ENCODE assay signal across 31 mouse cellular contexts in the genomic region with DNA sequence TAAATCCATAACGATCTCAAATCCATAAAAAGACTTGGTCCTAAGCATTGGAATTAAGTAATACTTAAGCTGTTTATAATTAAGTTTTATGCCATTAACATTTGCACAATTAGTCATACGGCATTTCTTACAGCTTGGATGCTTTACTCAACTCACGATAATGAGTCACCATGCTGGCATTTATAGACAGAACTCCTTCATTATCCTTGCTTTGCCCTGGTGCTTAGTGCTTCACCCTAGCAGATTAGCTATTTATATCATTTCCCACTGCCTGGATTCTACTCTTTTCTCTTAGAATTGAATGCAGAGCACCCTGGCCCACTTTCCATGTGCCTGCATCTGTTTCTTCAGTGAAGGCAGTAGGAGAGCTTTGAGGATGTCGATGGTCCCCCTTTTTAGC. TPM values are rescaled to one million over a fixed set of nuclear protein-coding genes. Genes with fewer than 3 reads are reported as not detected.
DNase-seq lines count a peak whose midpoint lies in the region; TF ChIP-seq lines count a peak whose summit lies in the region.
"Had no signal": no experiment of that assay in that cellular context is flagged by ENCODE, and none has a peak within 500 bp of the region (broad histone marks: within the 10 kb centered on the region; RNA-seq: fewer than 3 reads in every experiment).

No protein-coding gene starts in this region.

- no peak for TF ChIP-seq CTCF in heart, adult 2 months (IDR thresholded peaks at IDR 0.05)
- no peak for TF ChIP-seq CTCF in bone marrow macrophage, adult 2 months (IDR thresholded peaks at IDR 0.05; ENCODE audit: low read depth, low read length)

- 47% methylated on average over 4 of the region's 4 CpGs for WGBS in heart, adult 2 months

- no peak overlapping the region for H3K4me3 ChIP-seq in heart, adult 2 months
- H3K4me3 ChIP-seq in bone marrow macrophage, adult 2 months (ENCODE audit: insufficient read depth, low read length) = peak overlapping the region; percentile 27; the same call in 1 of the 2 replicates
- H3K4me3 ChIP-seq: embryonic facial prominence, embryonic 13.5 days; hindbrain, embryonic 15.5 days; intestine, embryonic 15.5 days; limb, embryonic 10.5 days had no signal

- H3K27ac ChIP-seq in heart, adult 2 months = peak overlapping the region; percentile 81
- H3K27ac ChIP-seq in bone marrow macrophage, adult 2 months (ENCODE audit: insufficient read depth, low read depth, low read length) = peak overlapping the region; percentile 88
- H3K27ac ChIP-seq: embryonic facial prominence, embryonic 13.5 days; hindbrain, embryonic 15.5 days; intestine, embryonic 15.5 days; limb, embryonic 10.5 days had no signal

- TF ChIP-seq EP300 in heart, adult 2 months (IDR thresholded peaks at IDR 0.05; ENCODE audit: insufficient read depth, low read depth, low read length) = no peak

- H3K36me3 ChIP-seq in heart, adult 2 months (ENCODE audit: control insufficient read depth, insufficient read depth, low read length) = peaks cover 15% of the 10 kb centered on the region
- H3K36me3 ChIP-seq: embryonic facial prominence, embryonic 13.5 days; G1E; hindbrain, embryonic 15.5 days; intestine, embryonic 15.5 days; limb, embryonic 10.5 days had no signal

- no peak for TF ChIP-seq POLR2A in heart, adult 2 months (IDR thresholded peaks at IDR 0.05; ENCODE audit: insufficient read depth, low read depth, low read length)
- no peak for TF ChIP-seq POLR2A in bone marrow macrophage, adult 2 months (IDR thresholded peaks at IDR 0.05; ENCODE audit: borderline replicate concordance, low read depth, low read length)

- DNase-seq in heart, adult 2 months = no peak
- no peak for DNase-seq in heart, postnatal 10 days
- DNase-seq in 3134 (ENCODE audit: extremely low read depth, insufficient read length, low spot score) = peak; percentile 58
- peak; percentile 15 for DNase-seq in 416B (ENCODE audit: low read depth)
- DNase-seq in thymus, postnatal 10 days (ENCODE audit: low spot score in 2 of 2) = no peak
- DNase-seq in liver = no peak
- DNase-seq in kidney, adult 18-20 months = no peak
- DNase-seq: adrenal gland, adult 2 months; cerebellum, postnatal 10 days; gastrocnemius, postnatal 14 days; kidney, postnatal 36 days; layer of hippocampus, adult 9-11 months; lung, postnatal 4 days; right cerebral cortex, postnatal 14 days; thymus, adult 18-20 months had no signal

- H3K79me2 ChIP-seq in heart, adult 2 months (replicated peaks; ENCODE audit: control insufficient read depth, insufficient read depth, low read length) = no peaks in the 10 kb centered on the region; the same call in 1 of the 2 replicates

- no peaks in the 10 kb centered on the region for H3K27me3 ChIP-seq in heart, adult 2 months (ENCODE audit: control insufficient read depth, insufficient read depth, low read length)
- H3K27me3 ChIP-seq: embryonic facial prominence, embryonic 13.5 days; hindbrain, embryonic 15.5 days; intestine, embryonic 15.5 days had no signal

- H3K4me1 ChIP-seq in heart, adult 2 months (ENCODE audit: control insufficient read depth, insufficient read depth, low read length) = peaks cover 12% of the 10 kb centered on the region
- H3K4me1 ChIP-seq in bone marrow macrophage, adult 2 months (ENCODE audit: control insufficient read depth, insufficient read depth, low read length) = peaks cover 46% of the 10 kb centered on the region
- H3K4me1 ChIP-seq: embryonic facial prominence, embryonic 13.5 days; hindbrain, embryonic 15.5 days; intestine, embryonic 15.5 days; limb, embryonic 10.5 days had no signal

- intact Hi-C loops in heart, adult 2 months (cut with DNase I) = no loop called here
- intact Hi-C loops in heart, postnatal 10 days (cut with DNase I) = no loop called here

- H3K9ac ChIP-seq in heart, adult 2 months (ENCODE audit: low read depth, low read length) = no peak overlapping the region
- H3K9ac ChIP-seq: embryonic facial prominence, embryonic 13.5 days; hindbrain, embryonic 15.5 days; intestine, embryonic 15.5 days; lung, embryonic 14.5 days had no signal

RNA-seq across cellular contexts. Expression of a gene that starts 7.3 kb away (rescaled TPM):
- total RNA-seq in heart, adult 2 months (2021) = 1 to 10 TPM in 1 of 2 experiments, under 1 TPM in 1; 0.73 to 1.5 TPM
- polyA plus RNA-seq in heart, adult 2 months (2012; rRNA removed) = 0.70 and 0.80 TPM in 2 replicates
- total RNA-seq in heart, postnatal 10 days (2021) = under 1 TPM in 1 of 2 experiments, not detected in 1; 0.43 TPM
- polyA plus RNA-seq in bone marrow macrophage, adult 2 months (2012; ENCODE audit: insufficient read depth, insufficient read length, missing spikeins) = not detected in 2 replicates
- total RNA-seq: G1E; left cerebral cortex, adult 8-10 months had no signal
- polyA plus RNA-seq: adrenal gland, adult 2 months; embryonic facial prominence, embryonic 13.5 days; frontal cortex, adult 2 months; G1E; hindbrain, embryonic 15.5 days; intestine, embryonic 15.5 days; kidney, embryonic 14.5 days; limb, embryonic 10.5 days; liver, embryonic 11.5 days; lung, embryonic 14.5 days; midbrain, embryonic 11.5 days; neural tube, embryonic 14.5 days; spleen, adult 2 months; stomach, embryonic 14.5 days had no signal

RNA-seq across cellular contexts. Expression of a gene that starts 18.0 kb away (rescaled TPM):
- total RNA-seq in heart, adult 2 months (2021) = 1,000 to 10,000 TPM in 1 of 2 experiments, 100 to 1,000 TPM in 1; 956 to 1,050 TPM
- polyA plus RNA-seq in heart, adult 2 months (2012; rRNA removed) = 1,635 and 1,968 TPM in 2 replicates
- total RNA-seq in heart, postnatal 10 days (2021) = 100 to 1,000 TPM; 775 to 820 TPM
- polyA plus RNA-seq in bone marrow macrophage, adult 2 months (2012; ENCODE audit: insufficient read depth, insufficient read length, missing spikeins) = 2,557 and 2,597 TPM in 2 replicates

RNA-seq across cellular contexts. Expression of a gene that starts 22.6 kb away (rescaled TPM):
- not detected for total RNA-seq in heart, adult 2 months (2021)
- polyA plus RNA-seq in heart, adult 2 months (2012; rRNA removed) = 0.82 and 2.2 TPM in 2 replicates
- total RNA-seq in heart, postnatal 10 days (2021) = 1 to 10 TPM; 2.3 to 4.0 TPM
- not detected in 2 replicates for polyA plus RNA-seq in bone marrow macrophage, adult 2 months (2012; ENCODE audit: insufficient read depth, insufficient read length, missing spikeins)
- total RNA-seq: adrenal gland, adult 2 months; G1E; gastrocnemius, postnatal 14 days; left cerebral cortex, adult 8-10 months had no signal
- polyA plus RNA-seq: adrenal gland, adult 2 months; embryonic facial prominence, embryonic 13.5 days; frontal cortex, adult 2 months; G1E; hindbrain, embryonic 15.5 days; intestine, embryonic 15.5 days; kidney, embryonic 14.5 days; limb, embryonic 10.5 days; liver, embryonic 11.5 days; lung, embryonic 14.5 days; midbrain, embryonic 11.5 days; neural tube, embryonic 14.5 days; spleen, adult 2 months; stomach, embryonic 14.5 days had no signal

RNA-seq across cellular contexts. Expression of a gene that starts 37.6 kb away (rescaled TPM):
- not detected for total RNA-seq in heart, adult 2 months (2021)
- polyA plus RNA-seq in heart, adult 2 months (2012; rRNA removed) = not detected in 2 replicates
- total RNA-seq in heart, postnatal 10 days (2021) = not detected
- not detected in 2 replicates for polyA plus RNA-seq in bone marrow macrophage, adult 2 months (2012; ENCODE audit: insufficient read depth, insufficient read length, missing spikeins)
- total RNA-seq: adrenal gland, adult 2 months; gastrocnemius, postnatal 14 days; heart, postnatal 25 days; left cerebral cortex, adult 8-10 months had no signal
- polyA plus RNA-seq: adrenal gland, adult 2 months; embryonic facial prominence, embryonic 13.5 days; frontal cortex, adult 2 months; G1E; hindbrain, embryonic 15.5 days; intestine, embryonic 15.5 days; kidney, embryonic 14.5 days; limb, embryonic 10.5 days; liver, embryonic 11.5 days; lung, embryonic 14.5 days; midbrain, embryonic 11.5 days; neural tube, embryonic 14.5 days; spleen, adult 2 months; stomach, embryonic 14.5 days had no signal

RNA-seq across cellular contexts. Expression of a gene that starts 58.9 kb away (rescaled TPM):
- not detected for total RNA-seq in heart, adult 2 months (2021)
- polyA plus RNA-seq in heart, adult 2 months (2012; rRNA removed) = not detected in 2 replicates
- not detected for total RNA-seq in heart, postnatal 10 days (2021)
- polyA plus RNA-seq in bone marrow macrophage, adult 2 months (2012; ENCODE audit: insufficient read depth, insufficient read length, missing spikeins) = not detected in 2 replicates
- total RNA-seq: G1E; gastrocnemius, postnatal 14 days; heart, postnatal 25 days; left cerebral cortex, adult 8-10 months had no signal
- polyA plus RNA-seq: frontal cortex, adult 2 months; G1E; hindbrain, embryonic 15.5 days; intestine, embryonic 15.5 days; kidney, embryonic 14.5 days; limb, embryonic 10.5 days; liver, embryonic 11.5 days; lung, embryonic 14.5 days; midbrain, embryonic 11.5 days; neural tube, embryonic 14.5 days; spleen, adult 2 months had no signal

Comparison
In these comparisons a context has a peak if more than half of its experiments do, and no peak if none do; other contexts are left out.
1. DNase-seq: peak in 3134 (single experiment) and 416B (single experiment); none in heart, adult 2 months (0 of 2), heart, postnatal 10 days (0 of 2), thymus, postnatal 10 days (0 of 2), liver (single experiment) and kidney, adult 18-20 months (single experiment).